Mouse (Mus musculus): ENCODE results near the gene Adamts13. TPM values are rescaled to one million over a fixed set of nuclear protein-coding genes. Genes with fewer than 3 reads are reported as not detected.
A peak's percentile ranks its signal among the peaks of the same experiment; 100 is the strongest.

Gene Adamts13
- polyA plus RNA-seq, 1 experiment = 0.09 TPM

DNA sequence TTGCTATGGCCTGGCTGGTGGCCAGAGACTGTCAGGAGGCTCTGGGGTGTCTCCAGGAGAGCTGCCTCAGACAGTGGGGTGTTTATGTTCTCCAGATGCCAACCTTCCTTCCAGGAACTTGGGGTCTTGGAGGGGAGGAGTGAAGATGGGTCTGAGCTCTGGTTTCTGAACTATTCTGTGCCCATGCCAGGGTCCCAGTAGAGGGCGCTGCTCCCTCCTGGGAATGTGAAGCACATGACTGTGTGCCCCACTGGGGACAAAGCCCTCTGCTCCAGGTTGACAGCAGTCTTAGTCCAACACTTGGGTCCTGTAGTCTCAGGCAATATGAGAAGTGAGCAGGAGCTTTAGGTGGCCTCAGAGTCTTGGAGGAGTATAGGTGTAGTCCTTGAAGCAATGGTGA, 66.1 kb downstream of the Adamts13 start:
- H3K27me3 ChIP-seq (ENCODE audit: control insufficient read depth, insufficient read depth, insufficient read length) = peaks cover 30% of the 10 kb centered on the region
- TF ChIP-seq CTCF (IDR thresholded peaks at IDR 0.05; ENCODE audit: control insufficient read depth, insufficient read depth, insufficient read length) = peak; percentile 45
- no peak for TF ChIP-seq USF1 (IDR thresholded peaks at IDR 0.05; ENCODE audit: low read depth)
- H3K79me3 ChIP-seq (ENCODE audit: low read depth) = no peaks in the 10 kb centered on the region
- no peak overlapping the region for H3K4me3 ChIP-seq (ENCODE audit: insufficient read depth, poor library complexity, severe bottlenecking)
- no peaks in the 10 kb centered on the region for H3K36me3 ChIP-seq (ENCODE audit: control insufficient read depth, insufficient read depth)
- H3K79me2 ChIP-seq (ENCODE audit: control insufficient read depth, insufficient read depth) = no peaks in the 10 kb centered on the region
- H3ac ChIP-seq (ENCODE audit: control insufficient read depth, insufficient read length, low read depth) = no peak overlapping the region

DNA sequence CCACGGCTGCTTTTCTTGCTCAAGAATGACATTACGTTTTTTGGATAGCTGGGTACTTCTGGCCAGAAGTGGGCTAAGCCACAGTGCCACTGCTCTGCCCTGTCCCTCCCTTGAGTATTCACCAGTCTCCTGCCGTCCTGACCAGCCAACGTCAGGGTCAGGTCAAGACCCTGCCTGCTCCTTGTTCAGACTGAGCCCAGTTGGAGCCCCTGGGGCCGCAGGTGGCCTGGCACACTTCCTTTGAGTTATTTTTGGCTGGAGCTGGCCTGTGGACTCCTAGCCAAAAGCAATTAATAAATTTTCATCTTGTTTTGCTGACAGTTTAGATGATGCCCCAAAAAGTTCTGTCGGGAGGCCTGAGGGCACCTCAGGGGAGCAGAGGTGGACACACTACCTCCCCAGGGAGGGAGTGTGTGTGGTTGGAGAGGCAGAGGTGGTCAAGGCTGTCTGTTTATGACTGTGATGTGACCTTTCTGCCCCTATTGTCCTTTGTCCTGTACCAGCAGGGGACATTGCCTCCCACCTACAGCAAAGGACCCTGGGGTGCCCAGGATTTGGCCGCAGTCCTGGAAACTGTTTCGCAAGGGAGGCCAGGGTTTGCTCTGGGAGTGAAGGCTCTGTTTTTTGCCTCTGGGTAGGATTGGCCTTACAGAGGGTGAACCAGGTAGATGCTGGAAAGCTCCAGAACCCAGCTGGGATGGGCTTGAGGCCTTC, 69.1 kb downstream of the Adamts13 start:
- TF ChIP-seq MAX (IDR thresholded peaks at IDR 0.05) = no peak
- no peak for TF ChIP-seq CEBPB (IDR thresholded peaks at IDR 0.05; ENCODE audit: low read depth)
- no peak for TF ChIP-seq MYOD1 (IDR thresholded peaks at IDR 0.05; ENCODE audit: control insufficient read depth, insufficient read length, low read depth)
- no peak for TF ChIP-seq CTCF (IDR thresholded peaks at IDR 0.05; ENCODE audit: control insufficient read depth, insufficient read depth, insufficient read length)
- no peak for TF ChIP-seq USF1 (IDR thresholded peaks at IDR 0.05; ENCODE audit: low read depth)
- no peak for TF ChIP-seq FOSL1 (IDR thresholded peaks at IDR 0.05; ENCODE audit: insufficient read depth, low read length, poor library complexity, severe bottlenecking)
- no peak for TF ChIP-seq MYOG (IDR thresholded peaks at IDR 0.05; ENCODE audit: control insufficient read depth, extremely low read depth, insufficient read length)
- Histone ChIP-seq H3K27me3 (ENCODE audit: control insufficient read depth, insufficient read depth, insufficient read length) (peaks cover 53% of the 10 kb centered on the region), H3ac (ENCODE audit: control insufficient read depth, insufficient read length, low read depth) (no peak overlapping the region), H3K79me3 (ENCODE audit: low read depth) (no peaks in the 10 kb centered on the region), H3K4me3 (ENCODE audit: insufficient read depth, poor library complexity, severe bottlenecking) (no peak overlapping the region), H3K79me2 (ENCODE audit: control insufficient read depth, insufficient read depth) (no peaks in the 10 kb centered on the region), H3K36me3 (ENCODE audit: control insufficient read depth, insufficient read depth) (no peaks in the 10 kb centered on the region)

DNA sequence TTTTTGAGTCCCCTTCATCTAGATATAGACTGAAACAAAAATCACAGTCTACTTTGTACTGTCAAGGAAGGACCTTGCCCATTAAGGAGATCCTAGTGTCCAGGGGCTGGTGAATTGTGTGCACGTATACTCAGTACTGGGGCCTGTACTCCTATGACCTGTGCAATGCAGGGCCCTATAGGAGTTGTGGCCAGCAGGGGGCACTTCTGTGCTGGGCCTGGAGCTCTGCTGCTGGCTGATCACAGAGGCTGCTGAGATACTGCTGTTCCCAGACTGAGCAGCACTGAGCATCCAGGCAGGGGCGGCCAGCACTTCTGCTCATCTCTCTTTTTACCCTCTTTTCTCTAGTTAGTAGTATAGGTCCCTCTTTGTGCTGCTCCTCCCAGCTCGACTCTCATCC, 70.2 kb downstream of the Adamts13 start:
- Histone ChIP-seq H3K79me2 (ENCODE audit: control insufficient read depth, insufficient read depth) (no peaks in the 10 kb centered on the region), H3K27me3 (ENCODE audit: control insufficient read depth, insufficient read depth, insufficient read length) (peaks cover 61% of the 10 kb centered on the region), H3K79me3 (ENCODE audit: low read depth) (no peaks in the 10 kb centered on the region), H3K36me3 (ENCODE audit: control insufficient read depth, insufficient read depth) (no peaks in the 10 kb centered on the region), H3K4me3 (ENCODE audit: insufficient read depth, poor library complexity, severe bottlenecking) (no peak overlapping the region), H3ac (ENCODE audit: control insufficient read depth, insufficient read length, low read depth) (no peak overlapping the region)
- no peak for TF ChIP-seq MAX (IDR thresholded peaks at IDR 0.05)
- no peak for TF ChIP-seq USF1 (IDR thresholded peaks at IDR 0.05; ENCODE audit: low read depth)
- TF ChIP-seq CEBPB (IDR thresholded peaks at IDR 0.05; ENCODE audit: low read depth) = no peak
- TF ChIP-seq MYOD1 (IDR thresholded peaks at IDR 0.05; ENCODE audit: control insufficient read depth, insufficient read length, low read depth) = no peak
- TF ChIP-seq FOSL1 (IDR thresholded peaks at IDR 0.05; ENCODE audit: insufficient read depth, low read length, poor library complexity, severe bottlenecking) = no peak
- TF ChIP-seq CTCF (IDR thresholded peaks at IDR 0.05; ENCODE audit: control insufficient read depth, insufficient read depth, insufficient read length) = peak; percentile 88

DNA sequence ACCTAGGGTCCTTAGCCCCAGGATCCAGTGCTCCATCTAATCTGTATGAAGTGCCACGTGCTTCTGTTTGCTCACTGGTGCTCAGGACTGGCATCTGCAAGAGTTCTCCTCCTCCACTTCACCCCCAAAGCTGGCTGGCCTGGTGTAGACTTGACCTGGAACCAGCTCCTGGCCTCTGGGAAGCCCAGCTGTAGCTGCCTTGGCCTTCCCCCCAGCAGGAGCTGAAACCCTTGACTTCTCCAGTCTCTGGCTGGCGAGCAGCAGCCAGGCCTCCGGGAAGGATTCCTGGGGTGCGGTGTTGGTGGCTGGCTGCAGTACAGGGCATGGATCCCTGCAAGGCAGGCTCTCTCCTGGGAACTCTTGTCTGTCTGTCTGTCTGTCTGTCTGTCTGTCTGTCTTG, 71.0 kb downstream of the Adamts13 start:
- Histone ChIP-seq H3K79me2 (ENCODE audit: control insufficient read depth, insufficient read depth) (no peaks in the 10 kb centered on the region), H3K79me3 (ENCODE audit: low read depth) (no peaks in the 10 kb centered on the region), H3K27me3 (ENCODE audit: control insufficient read depth, insufficient read depth, insufficient read length) (peaks cover 65% of the 10 kb centered on the region), H3ac (ENCODE audit: control insufficient read depth, insufficient read length, low read depth) (no peak overlapping the region), H3K36me3 (ENCODE audit: control insufficient read depth, insufficient read depth) (no peaks in the 10 kb centered on the region), H3K4me3 (ENCODE audit: insufficient read depth, poor library complexity, severe bottlenecking) (no peak overlapping the region)
- TF ChIP-seq MAX (IDR thresholded peaks at IDR 0.05) (no peak), FOSL1 (IDR thresholded peaks at IDR 0.05; ENCODE audit: insufficient read depth, low read length, poor library complexity, severe bottlenecking) (no peak), MYOG (IDR thresholded peaks at IDR 0.05; ENCODE audit: control insufficient read depth, extremely low read depth, insufficient read length) (no peak), USF1 (IDR thresholded peaks at IDR 0.05; ENCODE audit: low read depth) (no peak), MYOD1 (IDR thresholded peaks at IDR 0.05; ENCODE audit: control insufficient read depth, insufficient read length, low read depth) (no peak)

DNA sequence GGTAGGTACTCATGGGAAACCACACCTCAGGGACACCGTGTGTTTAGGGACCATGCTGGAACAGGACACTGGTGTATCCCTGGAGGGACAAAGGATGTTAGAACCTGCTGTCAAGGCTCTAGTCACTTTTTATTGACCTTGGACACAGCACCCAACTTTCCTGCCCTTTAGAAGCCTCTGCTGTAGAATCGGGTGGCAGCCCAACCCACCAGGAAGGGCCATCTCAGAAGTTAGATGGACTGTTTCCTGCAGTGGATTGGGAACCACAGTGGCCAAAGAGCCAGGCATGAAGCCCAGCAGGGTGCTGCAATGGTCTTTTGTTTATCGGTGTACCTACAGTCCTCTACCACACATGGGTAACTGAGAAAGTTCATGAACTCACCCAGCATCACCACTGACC, 71.4 kb downstream of the Adamts13 start:
- Histone ChIP-seq H3K79me2 (ENCODE audit: control insufficient read depth, insufficient read depth) (no peaks in the 10 kb centered on the region), H3K4me3 (ENCODE audit: insufficient read depth, poor library complexity, severe bottlenecking) (no peak overlapping the region), H3K79me3 (ENCODE audit: low read depth) (no peaks in the 10 kb centered on the region), H3ac (ENCODE audit: control insufficient read depth, insufficient read length, low read depth) (no peak overlapping the region), H3K36me3 (ENCODE audit: control insufficient read depth, insufficient read depth) (no peaks in the 10 kb centered on the region), H3K27me3 (ENCODE audit: control insufficient read depth, insufficient read depth, insufficient read length) (peaks cover 70% of the 10 kb centered on the region)
- TF ChIP-seq FOSL1 (IDR thresholded peaks at IDR 0.05; ENCODE audit: insufficient read depth, low read length, poor library complexity, severe bottlenecking) (no peak), USF1 (IDR thresholded peaks at IDR 0.05; ENCODE audit: low read depth) (no peak), MYOG (IDR thresholded peaks at IDR 0.05; ENCODE audit: control insufficient read depth, extremely low read depth, insufficient read length) (no peak), CEBPB (IDR thresholded peaks at IDR 0.05; ENCODE audit: low read depth) (no peak), CTCF (IDR thresholded peaks at IDR 0.05; ENCODE audit: control insufficient read depth, insufficient read depth, insufficient read length) (no peak), MYOD1 (IDR thresholded peaks at IDR 0.05; ENCODE audit: control insufficient read depth, insufficient read length, low read depth) (no peak), MAX (IDR thresholded peaks at IDR 0.05) (no peak)
